ENCODE assay signal across 9 mouse cellular contexts in the genomic region with DNA sequence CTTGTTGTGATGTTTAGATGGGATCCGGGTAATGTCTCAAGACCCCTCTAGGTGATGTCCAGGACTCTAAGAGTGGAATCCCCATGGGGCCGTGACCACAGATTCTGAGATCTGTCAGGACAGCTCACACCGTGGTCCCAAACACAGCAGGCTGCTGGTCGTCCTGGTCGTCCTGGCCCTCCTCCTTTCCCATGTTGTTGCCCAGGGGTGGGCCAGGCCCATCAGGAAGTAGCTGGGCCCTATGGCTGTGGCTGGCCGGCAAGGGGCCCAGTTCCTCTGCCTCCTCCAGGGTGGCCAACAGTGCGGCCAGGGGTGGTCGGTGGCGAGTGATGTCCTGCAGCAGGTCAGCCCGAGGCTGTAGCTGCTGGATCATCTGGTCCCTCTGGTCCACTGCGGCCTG. TPM values are rescaled to one million over a fixed set of nuclear protein-coding genes. Genes with fewer than 3 reads are reported as not detected.
DNase-seq lines count a peak whose midpoint lies in the region; ATAC-seq and TF ChIP-seq lines count a peak whose summit lies in the region.
"Had no signal": no experiment of that assay in that cellular context is flagged by ENCODE, and none has a peak within 500 bp of the region (broad histone marks: within the 10 kb centered on the region; RNA-seq: fewer than 3 reads in every experiment).

No protein-coding gene starts in this region.

- H3K4me2 ChIP-seq in heart, embryonic 11.5 days: peak overlapping the region; percentile 90; the same call in 1 of the 2 replicates
- peak overlapping the region; percentile 69 for H3K4me2 ChIP-seq in embryonic facial prominence, embryonic 13.5 days
- peak overlapping the region; percentile 77 for H3K4me2 ChIP-seq in limb, embryonic 12.5 days

- TF ChIP-seq CTCF in E14TG2a.4 (conservative IDR thresholded peaks at IDR 0.05; ENCODE audit: low read length): no peak

- no peak for DNase-seq in heart, adult 9 months (ENCODE audit: low spot score in 2 of 2)
- no peak for DNase-seq in left cerebral cortex, adult 9 months (ENCODE audit: low spot score in 2 of 2)
- DNase-seq in kidney, postnatal 14 days: no peak
- no peak for DNase-seq in frontal cortex, postnatal 36 days (ENCODE audit: low spot score in 2 of 2)
- DNase-seq: heart, postnatal 36 days had no signal

- no peak overlapping the region for H3K4me3 ChIP-seq in heart, embryonic 11.5 days (ENCODE audit: low read depth, low read length)
- peak overlapping the region; percentile 96 for H3K4me3 ChIP-seq in E14TG2a.4 (replicated peaks; ENCODE audit: low read length)
- H3K4me3 ChIP-seq in embryonic facial prominence, embryonic 13.5 days: peak overlapping the region; percentile 84; the same call in 1 of the 2 replicates
- H3K4me3 ChIP-seq in limb, embryonic 12.5 days (replicated peaks): peak overlapping the region; percentile 82

- no peaks in the 10 kb centered on the region for H3K9me3 ChIP-seq in heart, embryonic 11.5 days (replicated peaks; ENCODE audit: control insufficient read depth, low read length)
- H3K9me3 ChIP-seq in E14TG2a.4 (ENCODE audit: low read length): no peaks in the 10 kb centered on the region
- H3K9me3 ChIP-seq in embryonic facial prominence, embryonic 13.5 days: no peaks in the 10 kb centered on the region
- no peaks in the 10 kb centered on the region for H3K9me3 ChIP-seq in limb, embryonic 12.5 days

- ATAC-seq in heart, embryonic 11.5 days (replicated peaks; ENCODE audit: insufficient number of reproducible peaks, low FRiP score, low TSS enrichment): no peak
- ATAC-seq in embryonic facial prominence, embryonic 13.5 days (ENCODE audit: insufficient number of reproducible peaks, insufficient read depth, low FRiP score, low TSS enrichment, low read depth): no peak
- no peak for ATAC-seq in limb, embryonic 12.5 days (ENCODE audit: insufficient number of reproducible peaks, insufficient read depth, low FRiP score, low TSS enrichment, low read depth)

- no peak overlapping the region for H3K27ac ChIP-seq in heart, embryonic 11.5 days (ENCODE audit: low read depth, low read length)
- no peak overlapping the region for H3K27ac ChIP-seq in embryonic facial prominence, embryonic 13.5 days
- H3K27ac ChIP-seq in limb, embryonic 12.5 days: no peak overlapping the region

- no peak overlapping the region; the same call in 1 of the 2 replicates for H3K9ac ChIP-seq in heart, embryonic 11.5 days (ENCODE audit: low read depth, low read length)
- H3K9ac ChIP-seq in embryonic facial prominence, embryonic 13.5 days: peak overlapping the region; percentile 87
- peak overlapping the region; percentile 74; the same call in 1 of the 2 replicates for H3K9ac ChIP-seq in limb, embryonic 12.5 days (replicated peaks)

- H3K4me1 ChIP-seq in heart, embryonic 11.5 days (ENCODE audit: control insufficient read depth, insufficient read depth, low read length): peaks cover 36% of the 10 kb centered on the region
- peaks cover 80% of the 10 kb centered on the region for H3K4me1 ChIP-seq in E14TG2a.4 (replicated peaks; ENCODE audit: low read depth, low read length)
- H3K4me1 ChIP-seq in embryonic facial prominence, embryonic 13.5 days: peaks cover 35% of the 10 kb centered on the region
- H3K4me1 ChIP-seq in limb, embryonic 12.5 days (replicated peaks): peaks cover 30% of the 10 kb centered on the region

- WGBS in heart, embryonic 11.5 days (ENCODE audit: insufficient replicate concordance): 46% methylated on average over 11 of the region's 11 CpGs
- WGBS in embryonic facial prominence, embryonic 13.5 days: 61% methylated on average over 11 of the region's 11 CpGs
- 51% methylated on average over 11 of the region's 11 CpGs for WGBS in limb, embryonic 12.5 days

- H3K36me3 ChIP-seq in heart, embryonic 11.5 days (ENCODE audit: control insufficient read depth, insufficient read depth, low read length): peaks cover 19% of the 10 kb centered on the region
- H3K36me3 ChIP-seq in E14TG2a.4 (ENCODE audit: insufficient read depth, low read length): peaks cover 70% of the 10 kb centered on the region
- H3K36me3 ChIP-seq in embryonic facial prominence, embryonic 13.5 days: peaks cover 28% of the 10 kb centered on the region
- peaks cover 26% of the 10 kb centered on the region for H3K36me3 ChIP-seq in limb, embryonic 12.5 days

- H3K27me3 ChIP-seq in heart, embryonic 11.5 days (ENCODE audit: control insufficient read depth, insufficient read depth, low read length): no peaks in the 10 kb centered on the region
- H3K27me3 ChIP-seq in E14TG2a.4 (ENCODE audit: insufficient read depth, low read length): no peaks in the 10 kb centered on the region
- H3K27me3 ChIP-seq in embryonic facial prominence, embryonic 13.5 days: no peaks in the 10 kb centered on the region
- H3K27me3 ChIP-seq in limb, embryonic 12.5 days: no peaks in the 10 kb centered on the region

RNA-seq across cellular contexts. Expression of a gene that starts 2.2 kb away (rescaled TPM):
- polyA plus RNA-seq in heart, embryonic 11.5 days (2014; fragmentation: Nextera tagmentation; extraction: Ambion mirVana): 651 and 677 TPM in 2 replicates
- 397 and 420 TPM in 2 replicates for polyA plus RNA-seq in embryonic facial prominence, embryonic 13.5 days (2015; fragmentation: Nextera tagmentation; extraction: Ambion mirVana)
- 410 and 419 TPM in 2 replicates for polyA plus RNA-seq in limb, embryonic 12.5 days (2016; fragmentation: Nextera tagmentation; extraction: Ambion mirVana)

RNA-seq across cellular contexts. Expression of a gene that starts 2.5 kb away (rescaled TPM):
- 11.9 and 13.4 TPM in 2 replicates for polyA plus RNA-seq in heart, embryonic 11.5 days (2014; fragmentation: Nextera tagmentation; extraction: Ambion mirVana)
- 19.2 and 24.6 TPM in 2 replicates for polyA plus RNA-seq in embryonic facial prominence, embryonic 13.5 days (2015; fragmentation: Nextera tagmentation; extraction: Ambion mirVana)
- 16.5 and 23.1 TPM in 2 replicates for polyA plus RNA-seq in limb, embryonic 12.5 days (2016; fragmentation: Nextera tagmentation; extraction: Ambion mirVana)

RNA-seq across cellular contexts. Expression of a gene that starts 42.0 kb away (rescaled TPM):
- 4.6 and 5.2 TPM in 2 replicates for polyA plus RNA-seq in heart, embryonic 11.5 days (2014; fragmentation: Nextera tagmentation; extraction: Ambion mirVana)
- polyA plus RNA-seq in embryonic facial prominence, embryonic 13.5 days (2015; fragmentation: Nextera tagmentation; extraction: Ambion mirVana): 17.7 and 18.4 TPM in 2 replicates
- polyA plus RNA-seq in limb, embryonic 12.5 days (2016; fragmentation: Nextera tagmentation; extraction: Ambion mirVana): 18.9 and 19.6 TPM in 2 replicates

RNA-seq across cellular contexts. Expression of a gene that starts 42.3 kb away (rescaled TPM):
- 65.9 and 66.2 TPM in 2 replicates for polyA plus RNA-seq in heart, embryonic 11.5 days (2014; fragmentation: Nextera tagmentation; extraction: Ambion mirVana)
- polyA plus RNA-seq in embryonic facial prominence, embryonic 13.5 days (2015; fragmentation: Nextera tagmentation; extraction: Ambion mirVana): 98.4 and 105 TPM in 2 replicates
- 110 and 116 TPM in 2 replicates for polyA plus RNA-seq in limb, embryonic 12.5 days (2016; fragmentation: Nextera tagmentation; extraction: Ambion mirVana)

RNA-seq across cellular contexts. Expression of a gene that starts 49.2 kb away (rescaled TPM):
- 28.4 and 32.1 TPM in 2 replicates for polyA plus RNA-seq in heart, embryonic 11.5 days (2014; fragmentation: Nextera tagmentation; extraction: Ambion mirVana)
- polyA plus RNA-seq in embryonic facial prominence, embryonic 13.5 days (2015; fragmentation: Nextera tagmentation; extraction: Ambion mirVana): 40.5 and 46.5 TPM in 2 replicates
- polyA plus RNA-seq in limb, embryonic 12.5 days (2016; fragmentation: Nextera tagmentation; extraction: Ambion mirVana): 42.0 and 46.7 TPM in 2 replicates
